Mouse (Mus musculus) CD4-positive, CD25-positive, alpha-beta regulatory T cell, adult 9 weeks (primary cell): ENCODE results near the gene Akr1e1. TPM values are rescaled to one million over a fixed set of nuclear protein-coding genes. Genes with fewer than 3 reads are reported as not detected.

ENCODE experiments used
- polyA plus RNA-seq: library from polyadenylated mRNA; unstranded; fragments of 100-300 nt; shearing (Covaris generic); gene quantifications from one replicate; pipeline ENCODE4 v1.2.1, GENCODE M21; 2017

Akr1e1 gene
- polyA plus RNA-seq: 12.4 TPM

DNA sequence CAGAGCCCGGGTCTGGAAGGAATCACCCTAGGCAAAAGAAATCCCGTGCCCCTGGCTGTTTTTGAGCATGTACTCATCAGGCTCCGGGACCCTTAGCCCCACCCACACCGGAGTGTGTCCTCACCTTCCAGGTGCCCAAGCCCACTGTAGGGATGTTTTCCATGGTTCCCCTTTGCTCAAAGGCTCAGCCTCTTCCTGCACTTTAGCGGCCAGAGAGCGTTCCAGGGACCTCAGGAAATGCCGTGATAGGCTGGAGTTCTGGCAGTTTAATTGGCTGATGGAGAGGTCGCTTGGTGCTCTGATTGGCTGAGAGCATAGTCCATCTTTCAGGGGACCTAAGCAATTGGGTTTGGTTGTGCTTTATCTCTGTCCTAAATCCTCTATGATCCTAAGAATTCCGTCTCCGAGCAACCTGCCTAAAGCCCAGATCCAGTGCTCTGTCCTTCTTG lies at the start of gene Akr1e1:
Gene Akr1e1 (minus strand): TSS at position 214 of the 449 bp plus-strand sequence.

DNA sequence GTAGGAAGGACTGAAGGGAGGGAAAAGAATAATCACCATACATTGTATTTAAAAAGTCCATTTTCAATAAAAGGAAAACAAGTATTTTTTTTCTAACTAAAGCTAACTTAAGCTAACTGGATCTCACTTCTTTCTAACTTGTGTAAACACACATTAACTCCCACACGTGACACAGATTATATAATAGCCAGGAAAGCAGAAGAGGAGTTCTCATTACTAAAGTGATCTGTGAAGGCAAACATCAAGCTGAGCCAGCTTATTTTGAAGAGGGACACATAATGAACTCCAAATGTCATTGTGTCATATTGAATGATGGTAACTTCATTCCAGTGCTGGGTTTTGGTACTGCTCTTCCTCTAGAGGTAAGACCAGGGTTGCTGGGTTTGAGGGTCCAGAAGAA lies 35.1 kb downstream of the Akr1e1 start, which contains the start of gene Akr1c21:
Gene Akr1c21 (plus strand): TSS at position 205 of the 400 bp plus-strand sequence.

Other genes with a start within 250 kb of the Akr1e1 start
- not detected for gene Akr1c6, start 174.9 kb downstream of the Akr1e1 start, polyA plus RNA-seq
- not detected for gene Akr1c20, start 85.8 kb downstream of the Akr1e1 start, polyA plus RNA-seq
- not detected for gene Akr1c21, start 35.1 kb downstream of the Akr1e1 start, polyA plus RNA-seq